Mouse (Mus musculus): ENCODE data around the gene Zfp963. TPM values are rescaled to one million over a fixed set of nuclear protein-coding genes. Genes with fewer than 3 reads are reported as not detected.
"Not testable (repeated sequence)": the region's sequence is repeated elsewhere in the genome, so short reads cannot be mapped to it uniquely, and the experiment has no call there.

The Zfp963 gene
- polyA plus RNA-seq, 2 experiments from 2014 or later, result 5.3 to 8.8 TPM

DNA sequence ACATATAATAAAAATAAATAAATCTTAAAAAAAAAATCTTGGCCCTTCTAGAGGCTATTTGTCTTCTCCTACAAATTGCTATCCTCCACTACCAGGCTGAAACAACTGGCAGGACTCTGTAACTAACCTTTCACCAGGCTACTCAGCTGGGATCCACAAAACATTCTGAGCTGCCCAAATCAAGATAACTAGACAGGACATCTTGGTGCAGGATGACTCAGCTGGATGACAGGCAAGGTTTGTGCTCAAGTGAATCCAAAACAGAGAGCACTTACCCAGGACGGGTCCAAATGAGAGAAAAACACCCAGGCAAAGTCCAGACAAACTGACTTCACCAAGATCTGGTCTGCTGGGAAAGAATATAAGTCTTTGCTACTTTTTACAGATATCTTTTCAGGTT lies 14.3 kb downstream of the Zfp963 start:
- no peak for ATAC-seq

DNA sequence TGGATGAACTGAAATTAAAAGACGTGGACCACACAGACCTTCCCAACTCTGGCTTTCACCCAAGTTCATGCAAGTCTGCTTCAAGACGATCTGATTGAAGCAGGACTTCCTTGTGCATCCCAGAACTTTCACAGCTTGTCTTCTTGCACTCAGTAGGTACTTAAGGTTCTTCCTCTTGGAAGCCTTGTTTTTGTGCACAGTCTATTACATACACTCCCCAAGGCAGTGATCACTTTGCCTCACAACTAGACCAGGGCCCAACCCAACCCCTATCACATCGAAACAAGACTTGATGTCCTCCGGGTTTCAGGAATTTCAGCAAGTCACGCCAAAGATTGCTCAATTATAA lies 32.6 kb downstream of the Zfp963 start:
- no peak for ATAC-seq

DNA sequence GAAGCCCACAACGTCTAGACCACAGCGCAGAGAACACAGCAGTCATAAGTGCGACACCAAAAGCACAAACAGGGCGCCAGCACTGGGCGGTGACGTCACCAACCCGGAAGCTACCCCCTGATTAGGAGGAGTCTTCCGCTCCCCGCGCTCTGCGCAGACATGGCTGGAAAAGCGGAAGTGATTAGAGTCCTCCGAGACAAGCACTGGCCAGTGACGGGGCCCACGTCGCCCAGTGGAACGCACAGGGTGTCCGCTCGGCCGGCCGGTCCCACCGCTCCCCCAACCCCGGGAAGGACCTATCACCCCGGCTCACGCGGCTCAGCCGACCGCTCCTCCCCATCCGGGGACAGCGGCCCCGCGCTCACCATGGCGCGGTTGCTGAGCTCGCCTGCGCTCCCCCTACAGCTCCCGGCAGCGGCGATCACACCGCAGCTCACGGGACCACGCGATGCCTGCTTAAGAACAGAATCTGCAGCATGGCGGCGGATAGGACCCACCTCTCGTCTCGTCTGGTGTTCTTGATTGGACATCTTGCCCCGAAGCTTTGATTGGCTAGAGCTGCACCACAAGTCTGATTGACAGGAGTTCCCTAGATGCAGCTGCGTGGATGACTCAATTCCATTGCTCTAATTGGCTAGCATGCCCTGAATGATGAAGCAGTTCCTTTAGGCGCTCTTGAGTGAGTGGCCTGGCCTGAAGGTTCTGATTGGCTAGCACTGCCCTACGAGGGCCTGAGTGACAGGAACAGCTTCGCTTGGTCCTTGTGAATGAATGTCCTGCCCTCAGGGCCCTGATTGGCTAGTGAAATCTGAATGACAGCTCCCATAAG lies 33.2 kb downstream of the Zfp963 start:
- peak; percentile 94 for ATAC-seq

DNA sequence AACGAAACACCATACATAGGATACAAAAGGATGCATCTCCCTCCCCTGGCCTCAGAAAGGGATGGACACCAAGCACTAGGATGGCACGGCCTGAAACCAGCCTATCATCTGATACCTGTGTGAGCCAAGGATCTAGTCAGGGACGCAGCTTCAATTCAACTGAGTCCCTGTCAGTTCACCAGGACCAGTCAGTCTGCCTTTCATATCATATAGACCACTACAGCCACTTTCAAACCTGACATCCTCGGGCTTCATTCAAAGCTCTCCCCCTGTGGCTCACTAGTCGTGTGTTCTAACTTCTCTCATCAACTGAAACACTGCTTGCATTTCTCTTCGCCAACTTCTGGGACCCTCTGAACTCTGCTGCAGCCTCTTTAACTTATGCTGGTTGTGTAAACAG lies 34.4 kb downstream of the Zfp963 start:
- ATAC-seq, result no peak

GRCm38 (mm10) chr8:69713516-69713915 lies 36.3 kb downstream of the Zfp963 start:
- no peak for ATAC-seq

- ATAC-seq, result not testable (repeated sequence)
These were observed 39.1 kb downstream of the Zfp963 start, which contains the start of gene Zfp869 for GRCm38 (mm10) chr8:69710624-69711023. TSS of gene Zfp869 (minus strand) at chr8:69710724.

DNA sequence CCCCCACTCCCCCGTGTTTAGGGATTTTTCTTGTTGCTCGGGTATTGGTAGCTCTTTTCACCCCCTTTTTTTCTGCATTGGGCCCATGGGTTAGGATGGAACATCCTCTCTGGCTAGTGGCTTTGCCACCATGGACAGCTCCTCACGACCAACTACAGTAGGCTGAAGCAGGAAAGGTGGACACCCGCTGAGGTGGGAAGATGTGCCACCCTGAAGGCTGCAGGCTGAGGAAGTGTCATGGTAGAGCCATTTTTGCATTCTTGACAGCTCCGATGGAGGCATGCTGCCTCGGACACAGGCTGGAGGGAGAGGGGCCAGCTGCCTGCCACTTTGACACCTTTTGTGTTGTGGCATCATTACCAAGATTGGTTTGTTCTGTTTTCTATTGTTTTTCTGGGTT lies 48.0 kb downstream of the Zfp963 start:
- no peak for ATAC-seq

Other genes with a start within 250 kb of the Zfp963 start
- gene Gm7697, start 227.0 kb downstream of the Zfp963 start, polyA plus RNA-seq (2017; shearing (Covaris generic)), result not detected
- gene Zfp868, start 124.4 kb downstream of the Zfp963 start, polyA plus RNA-seq (2017; shearing (Covaris generic)), result 10 to 100 TPM; 34.5 to 36.1 TPM
- gene Zfp964, start 95.5 kb downstream of the Zfp963 start, polyA plus RNA-seq (2017; shearing (Covaris generic)), result under 1 TPM; 0.08 to 0.17 TPM
- gene Zfp869, start 39.2 kb downstream of the Zfp963 start, polyA plus RNA-seq (2017; shearing (Covaris generic)), result 10 to 100 TPM; 33.1 to 40.6 TPM
- gene Gm20422, start 24.9 kb upstream of the Zfp963 start, polyA plus RNA-seq (2017; shearing (Covaris generic)), result 1 to 10 TPM in 1 of 2 experiments, not detected in 1; 2.0 TPM
- gene Atp13a1, start 41.2 kb upstream of the Zfp963 start, polyA plus RNA-seq (2017; shearing (Covaris generic)), result 10 to 100 TPM; 17.4 to 20.7 TPM
- 10 to 100 TPM; 15.8 to 20.6 TPM for gene Zfp866, start 41.2 kb upstream of the Zfp963 start, polyA plus RNA-seq (2017; shearing (Covaris generic))
- gene Gmip, start 58.7 kb upstream of the Zfp963 start, polyA plus RNA-seq (2017; shearing (Covaris generic)), result 10 to 100 TPM; 66.3 to 86.0 TPM
- under 1 TPM; 0.38 to 0.52 TPM for gene Lpar2, start 72.5 kb upstream of the Zfp963 start, polyA plus RNA-seq (2017; shearing (Covaris generic))
- 10 to 100 TPM; 13.1 to 15.4 TPM for gene Pbx4, start 82.5 kb upstream of the Zfp963 start, polyA plus RNA-seq (2017; shearing (Covaris generic))
- not detected for gene Cilp2, start 137.7 kb upstream of the Zfp963 start, polyA plus RNA-seq (2017; shearing (Covaris generic))
- not detected for gene Tssk6, start 152.2 kb upstream of the Zfp963 start, polyA plus RNA-seq (2017; shearing (Covaris generic))
- gene Ndufa13, start 152.6 kb upstream of the Zfp963 start, polyA plus RNA-seq (2017; shearing (Covaris generic)), result 100 to 1,000 TPM; 231 to 276 TPM
- gene Yjefn3, start 152.7 kb upstream of the Zfp963 start, polyA plus RNA-seq (2017; shearing (Covaris generic)), result under 1 TPM in 1 of 2 experiments, not detected in 1; 0.82 TPM
- 10 to 100 TPM; 22.9 to 25.8 TPM for gene Gatad2a, start 246.4 kb upstream of the Zfp963 start, polyA plus RNA-seq (2017; shearing (Covaris generic))